Mouse (Mus musculus) midbrain, embryonic 13.5 days (tissue): ENCODE measurements around the gene Muc3. TPM values are rescaled to one million over a fixed set of nuclear protein-coding genes. Genes with fewer than 3 reads are reported as not detected.

Experiments
- ATAC-seq: fragments of 200-750 bp; cut with Nextera tagmentation; 2 replicates; pipeline ENCODE4 v1.8.0; 2017; ENCODE audit warnings: mild to moderate bottlenecking, moderate TSS enrichment, moderate library complexity
- H3K27ac ChIP-seq: fragments of 300-500 bp; sonication (generic); 2 replicates; pipeline ENCODE4 v1.5.1; 2015; ENCODE audit warnings: inconsistent platforms, mild to moderate bottlenecking, moderate library complexity
- H3K27me3 ChIP-seq: fragments of 300-500 bp; sonication (generic); 2 replicates; pipeline ENCODE4 v1.6.1; 2015; ENCODE audit warnings: mild to moderate bottlenecking, inconsistent platforms
- H3K36me3 ChIP-seq: fragments of 300-500 bp; sonication (generic); 2 replicates; pipeline ENCODE4 v1.6.1; 2015; ENCODE audit warnings: mild to moderate bottlenecking, inconsistent platforms
- H3K4me1 ChIP-seq: fragments of 300-500 bp; sonication (generic); replicated peaks from 2 replicates; pipeline ENCODE4 v1.6.1; 2015; ENCODE audit warnings: inconsistent platforms
- H3K4me2 ChIP-seq: fragments of 300-500 bp; sonication (generic); replicated peaks from 2 replicates; pipeline ENCODE4 v1.6.1; 2015; ENCODE audit warnings: moderate library complexity, mild to moderate bottlenecking, inconsistent platforms
- H3K4me3 ChIP-seq: fragments of 300-500 bp; sonication (generic); replicated peaks from 2 replicates; pipeline ENCODE4 v1.5.1; 2015; ENCODE audit warnings: mild to moderate bottlenecking, inconsistent platforms
- H3K9ac ChIP-seq: fragments of 300-500 bp; sonication (generic); replicated peaks from 2 replicates; pipeline ENCODE4 v1.6.1; 2015; ENCODE audit warnings: mild to moderate bottlenecking, inconsistent platforms
- H3K9me3 ChIP-seq: fragments of 300-500 bp; sonication (generic); 2 replicates; pipeline ENCODE4 v1.6.1; 2016; ENCODE audit warnings: mild to moderate bottlenecking, inconsistent platforms
- WGBS: fragments of 180-500 bp; shearing (Covaris S2); methylation state at CpG from one replicate; pipeline ENCODE4 v1.1.7; 2015; 5-methylcytosine and 5-hydroxymethylcytosine counted together
- polyA plus RNA-seq: library from polyadenylated mRNA; unstranded; fragments of >200 nt; fragmentation: Nextera tagmentation; extraction: Ambion mirVana; gene quantifications from 2 replicates; pipeline ENCODE4 v1.2.1, GENCODE M21; 2015

Gene Muc3
- polyA plus RNA-seq, 1 experiment from 2014 or later: not detected

DNA sequence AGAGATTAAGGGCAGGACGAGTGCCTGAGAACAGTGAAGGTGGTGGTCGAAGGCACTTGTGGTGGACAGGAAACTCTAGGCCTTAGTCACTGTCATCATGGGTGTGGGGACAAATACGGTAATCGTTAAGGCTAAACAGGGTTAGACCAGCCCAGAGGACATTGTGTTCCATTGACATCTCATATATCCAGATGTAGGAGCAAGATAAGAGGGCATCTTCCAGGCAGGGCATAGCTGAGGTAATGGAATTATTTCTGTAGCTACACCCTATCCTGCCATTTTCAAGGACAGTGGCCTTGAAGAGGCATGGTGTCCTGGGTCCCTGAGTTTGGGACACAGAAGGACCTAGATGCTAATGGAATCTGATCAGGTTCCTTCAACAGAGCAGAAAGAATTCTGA lies 12.7 kb upstream of the Muc3 start:
- Histone ChIP-seq H3K4me2 (no peak overlapping the region), H3K27ac (no peak overlapping the region), H3K4me1 (no peaks in the 10 kb centered on the region), H3K9ac (no peak overlapping the region), H3K36me3 (no peaks in the 10 kb centered on the region), H3K27me3 (no peaks in the 10 kb centered on the region), H3K4me3 (no peak overlapping the region), H3K9me3 (peaks cover 1% of the 10 kb centered on the region; the same call in 1 of the 2 replicates)
- 82% methylated on average over 4 of the region's 4 CpGs for WGBS
- ATAC-seq: no peak

- WGBS: 37% methylated on average over 11 of the region's 11 CpGs
- no peak overlapping the region for H3K27ac ChIP-seq
- no peak for ATAC-seq
- H3K27me3 ChIP-seq: no peaks in the 10 kb centered on the region
- H3K9ac ChIP-seq: no peak overlapping the region
- no peaks in the 10 kb centered on the region for H3K36me3 ChIP-seq
- no peaks in the 10 kb centered on the region for H3K4me1 ChIP-seq
- peaks cover 12% of the 10 kb centered on the region for H3K9me3 ChIP-seq
- H3K4me2 ChIP-seq: no peak overlapping the region
- no peak overlapping the region for H3K4me3 ChIP-seq
Measured at GRCm38 (mm10) chr5:137159461-137159860, 10.3 kb upstream of the Muc3 start.

DNA sequence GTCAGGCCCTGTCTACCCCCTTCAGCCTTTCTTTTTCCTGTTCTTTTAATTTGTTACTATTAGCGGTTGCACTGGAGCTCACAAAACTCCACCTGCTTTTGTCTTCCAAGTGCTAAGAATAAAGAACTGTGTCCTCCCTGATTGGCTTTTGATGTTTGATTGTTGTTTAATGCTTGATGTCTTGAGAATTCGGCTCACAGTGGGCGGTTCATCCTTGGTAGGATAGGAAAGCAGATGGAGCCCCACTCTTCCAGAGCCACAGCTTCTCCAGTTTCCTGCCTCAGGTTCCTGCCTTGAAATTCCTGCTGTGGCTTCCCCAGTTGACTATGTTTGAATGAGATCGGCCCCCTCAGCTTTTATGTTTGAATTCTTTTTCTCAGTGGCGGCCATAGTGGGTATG lies 4.2 kb upstream of the Muc3 start:
- H3K4me3 ChIP-seq: no peak overlapping the region
- H3K9ac ChIP-seq: no peak overlapping the region
- no peak for ATAC-seq
- H3K4me2 ChIP-seq: no peak overlapping the region
- H3K4me1 ChIP-seq: no peaks in the 10 kb centered on the region
- H3K9me3 ChIP-seq: peaks cover 42% of the 10 kb centered on the region
- no peak overlapping the region for H3K27ac ChIP-seq
- 91% methylated on average over 5 of the region's 5 CpGs for WGBS
- H3K27me3 ChIP-seq: no peaks in the 10 kb centered on the region
- H3K36me3 ChIP-seq: no peaks in the 10 kb centered on the region

- Histone ChIP-seq H3K4me3 (no peak overlapping the region), H3K9me3 (peaks cover 42% of the 10 kb centered on the region), H3K36me3 (no peaks in the 10 kb centered on the region), H3K4me2 (no peak overlapping the region), H3K9ac (no peak overlapping the region), H3K4me1 (no peaks in the 10 kb centered on the region), H3K27me3 (no peaks in the 10 kb centered on the region), H3K27ac (no peak overlapping the region)
- 60% methylated on average over 2 of the region's 2 CpGs for WGBS
- no peak for ATAC-seq
Measured at GRCm38 (mm10) chr5:137152623-137153022, 3.5 kb upstream of the Muc3 start.

- H3K9me3 ChIP-seq: peaks cover 4% of the 10 kb centered on the region; the same call in 1 of the 2 replicates
- H3K9ac ChIP-seq: no peak overlapping the region
- H3K27ac ChIP-seq: no peak overlapping the region
- no peaks in the 10 kb centered on the region for H3K36me3 ChIP-seq
- H3K27me3 ChIP-seq: no peaks in the 10 kb centered on the region
- WGBS: 48% methylated on average over 3 of the region's 3 CpGs
- H3K4me1 ChIP-seq: no peaks in the 10 kb centered on the region
- ATAC-seq: no peak
- H3K4me2 ChIP-seq: no peak overlapping the region
- no peak overlapping the region for H3K4me3 ChIP-seq
Measured at GRCm38 (mm10) chr5:137140836-137141235, 8.3 kb downstream of the Muc3 start.

- Histone ChIP-seq H3K9ac (no peak overlapping the region), H3K9me3 (peaks cover 6% of the 10 kb centered on the region; the same call in 1 of the 2 replicates), H3K4me1 (no peaks in the 10 kb centered on the region), H3K4me3 (no peak overlapping the region), H3K4me2 (no peak overlapping the region), H3K27ac (no peak overlapping the region), H3K36me3 (no peaks in the 10 kb centered on the region), H3K27me3 (no peaks in the 10 kb centered on the region)
- ATAC-seq: no peak
- 85% methylated on average over 10 of the region's 10 CpGs for WGBS
Measured at GRCm38 (mm10) chr5:137138977-137139376, 10.1 kb downstream of the Muc3 start.

DNA sequence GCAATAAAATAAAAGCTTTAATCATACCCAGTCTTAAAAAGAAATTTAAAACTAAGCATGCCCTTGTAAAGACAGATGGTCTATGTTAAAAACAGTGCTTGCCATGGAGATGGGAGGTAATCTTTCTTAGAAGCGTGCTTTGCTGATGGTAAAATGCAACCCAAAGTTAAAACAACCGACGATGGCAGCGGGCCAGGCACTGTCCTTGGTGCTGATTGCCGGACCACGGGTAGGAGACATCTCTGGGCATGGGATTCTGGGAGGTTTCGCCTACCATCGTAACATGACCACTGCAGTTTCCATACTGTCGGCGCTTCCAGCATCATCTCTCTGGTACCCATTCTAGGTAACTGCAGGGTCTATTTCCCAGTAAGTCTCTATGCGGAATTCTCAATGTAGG lies 14.2 kb downstream of the Muc3 start:
- whole genome bisulfite sequencing: 39% methylated on average over 11 of the region's 11 CpGs
- H3K9me3 ChIP-seq: peaks cover 6% of the 10 kb centered on the region; the same call in 1 of the 2 replicates
- no peak for ATAC-seq
- no peak overlapping the region for H3K9ac ChIP-seq
- H3K4me1 ChIP-seq: no peaks in the 10 kb centered on the region
- no peak overlapping the region for H3K4me2 ChIP-seq
- H3K4me3 ChIP-seq: no peak overlapping the region
- H3K27ac ChIP-seq: no peak overlapping the region
- H3K36me3 ChIP-seq: no peaks in the 10 kb centered on the region
- H3K27me3 ChIP-seq: peaks cover 4% of the 10 kb centered on the region; the same call in 1 of the 2 replicates

DNA sequence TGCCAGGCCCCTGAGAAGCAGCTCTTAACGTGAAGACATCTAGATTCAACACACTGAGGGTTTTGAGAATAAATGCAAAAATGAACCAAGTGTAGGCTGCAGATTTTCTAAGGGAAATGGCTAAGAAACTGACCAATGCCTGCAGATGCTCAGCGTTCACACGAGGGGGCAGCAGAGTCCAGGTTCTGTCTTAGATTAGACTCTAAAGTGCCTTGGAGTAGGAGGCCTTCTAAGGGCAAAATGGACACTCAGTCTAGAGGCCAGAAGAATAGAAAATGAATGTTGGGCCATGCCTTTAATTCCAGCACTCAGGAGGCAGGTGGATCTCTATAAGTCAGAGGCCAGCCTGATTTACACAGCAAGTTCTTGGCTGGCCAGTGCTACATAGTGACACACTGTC lies 17.6 kb downstream of the Muc3 start:
- no peak overlapping the region for H3K9ac ChIP-seq
- H3K4me2 ChIP-seq: no peak overlapping the region
- WGBS: 0% methylated on average over 3 of the region's 3 CpGs
- peaks cover 4% of the 10 kb centered on the region; the same call in 1 of the 2 replicates for H3K27me3 ChIP-seq
- H3K36me3 ChIP-seq: no peaks in the 10 kb centered on the region
- no peak overlapping the region for H3K27ac ChIP-seq
- no peaks in the 10 kb centered on the region for H3K4me1 ChIP-seq
- ATAC-seq: peak; percentile 68; the same call in 1 of the 2 replicates
- H3K4me3 ChIP-seq: no peak overlapping the region
- peaks cover 2% of the 10 kb centered on the region; the same call in 1 of the 2 replicates for H3K9me3 ChIP-seq

DNA sequence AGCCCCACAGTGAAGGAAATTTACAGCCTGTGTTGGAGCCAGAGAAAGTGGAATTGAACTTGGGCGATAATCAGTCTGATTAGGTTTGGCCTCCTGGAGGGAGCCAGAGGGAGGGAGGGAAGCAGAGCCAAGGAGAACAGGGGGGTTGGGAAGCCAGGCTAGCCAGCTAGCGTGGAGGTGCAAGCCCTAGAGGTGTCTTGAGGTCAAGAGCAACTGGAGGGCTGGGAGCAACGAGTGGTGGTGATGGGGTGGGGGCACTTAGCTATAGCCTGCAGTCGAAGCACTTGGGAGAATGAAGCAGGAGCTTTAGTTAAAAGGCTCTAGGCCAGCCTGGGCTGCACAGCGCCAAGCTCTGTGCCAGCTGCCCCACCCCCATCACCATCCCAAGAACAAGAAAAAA lies 19.8 kb downstream of the Muc3 start:
- H3K27me3 ChIP-seq: peaks cover 4% of the 10 kb centered on the region; the same call in 1 of the 2 replicates
- H3K9me3 ChIP-seq: 0 out of 2 replicates have a peak, but pooled peaks cover under 1% of the 10 kb centered on the region
- WGBS: 29% methylated on average over 5 of the region's 5 CpGs
- no peak overlapping the region for H3K27ac ChIP-seq
- H3K4me1 ChIP-seq: no peaks in the 10 kb centered on the region
- no peak for ATAC-seq
- H3K9ac ChIP-seq: no peak overlapping the region
- no peaks in the 10 kb centered on the region for H3K36me3 ChIP-seq
- no peak overlapping the region for H3K4me3 ChIP-seq
- H3K4me2 ChIP-seq: no peak overlapping the region

DNA sequence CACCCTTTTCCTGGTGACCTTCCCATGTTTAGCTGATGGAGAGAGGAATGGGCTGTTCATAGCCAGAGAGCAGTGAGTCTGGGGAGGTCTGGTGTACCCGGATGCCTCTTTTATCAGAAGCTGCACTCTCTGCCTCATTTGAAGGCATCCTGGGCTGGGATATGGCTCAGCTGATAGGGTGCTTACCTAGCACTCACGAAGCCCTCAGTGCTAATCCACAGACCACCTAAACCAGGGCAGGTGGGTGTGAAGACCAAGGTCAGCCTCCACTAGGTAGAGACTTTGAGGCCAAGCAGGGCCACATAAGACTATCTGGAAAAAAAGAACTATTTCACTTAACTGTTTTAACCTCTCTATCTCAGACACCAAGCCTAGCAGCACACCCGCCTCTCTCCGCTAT lies 25.6 kb downstream of the Muc3 start:
- no peak overlapping the region for H3K4me2 ChIP-seq
- ATAC-seq: no peak
- no peak overlapping the region for H3K9ac ChIP-seq
- WGBS: 85% methylated on average over 4 of the region's 4 CpGs
- no peaks in the 10 kb centered on the region for H3K27me3 ChIP-seq
- H3K4me1 ChIP-seq: peaks cover 12% of the 10 kb centered on the region
- H3K36me3 ChIP-seq: no peaks in the 10 kb centered on the region
- H3K4me3 ChIP-seq: no peak overlapping the region
- no peaks in the 10 kb centered on the region for H3K9me3 ChIP-seq
- peak overlapping the region; percentile 68 for H3K27ac ChIP-seq

GRCm38 (mm10) chr5:137122686-137123193 lies 26.4 kb downstream of the Muc3 start:
- Histone ChIP-seq H3K4me1 (peaks cover 12% of the 10 kb centered on the region), H3K27ac (peak overlapping the region; percentile 68), H3K4me2 (peak overlapping the region; percentile 27), H3K36me3 (no peaks in the 10 kb centered on the region), H3K9me3 (no peaks in the 10 kb centered on the region), H3K27me3 (no peaks in the 10 kb centered on the region), H3K4me3 (no peak overlapping the region), H3K9ac (0 out of 2 replicates have a peak overlapping the region, but pooled peaks have one; percentile 8)
- ATAC-seq: peak; percentile 88
- 8% methylated on average over 14 of the region's 14 CpGs for WGBS

DNA sequence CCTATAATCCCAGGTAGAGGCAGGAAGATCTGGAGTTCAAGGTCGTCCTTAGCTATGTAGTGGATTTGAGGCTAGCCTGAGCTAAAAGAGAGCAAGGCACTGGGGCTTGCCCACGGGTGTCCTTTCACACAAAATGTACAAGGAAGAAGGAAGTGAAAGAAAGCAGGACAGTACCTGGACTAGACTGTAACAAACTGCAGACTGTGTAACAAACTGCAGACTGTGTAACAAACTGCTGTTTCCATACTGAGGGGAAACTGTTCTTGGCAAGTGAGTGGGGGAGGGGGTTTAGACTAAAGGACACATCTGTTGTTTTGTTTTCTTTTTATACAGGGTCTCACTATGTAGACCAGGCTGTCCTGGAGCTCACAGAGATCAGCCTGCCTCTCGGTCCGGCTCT lies 27.8 kb downstream of the Muc3 start:
- peaks cover 16% of the 10 kb centered on the region for H3K4me1 ChIP-seq
- no peaks in the 10 kb centered on the region for H3K9me3 ChIP-seq
- no peak overlapping the region for H3K27ac ChIP-seq
- 0 out of 2 replicates have a peak, but pooled peaks cover 6% of the 10 kb centered on the region for H3K27me3 ChIP-seq
- no peak for ATAC-seq
- H3K9ac ChIP-seq: no peak overlapping the region
- WGBS: 78% methylated on average over 4 of the region's 4 CpGs
- no peak overlapping the region for H3K4me2 ChIP-seq
- H3K4me3 ChIP-seq: no peak overlapping the region
- H3K36me3 ChIP-seq: no peaks in the 10 kb centered on the region

DNA sequence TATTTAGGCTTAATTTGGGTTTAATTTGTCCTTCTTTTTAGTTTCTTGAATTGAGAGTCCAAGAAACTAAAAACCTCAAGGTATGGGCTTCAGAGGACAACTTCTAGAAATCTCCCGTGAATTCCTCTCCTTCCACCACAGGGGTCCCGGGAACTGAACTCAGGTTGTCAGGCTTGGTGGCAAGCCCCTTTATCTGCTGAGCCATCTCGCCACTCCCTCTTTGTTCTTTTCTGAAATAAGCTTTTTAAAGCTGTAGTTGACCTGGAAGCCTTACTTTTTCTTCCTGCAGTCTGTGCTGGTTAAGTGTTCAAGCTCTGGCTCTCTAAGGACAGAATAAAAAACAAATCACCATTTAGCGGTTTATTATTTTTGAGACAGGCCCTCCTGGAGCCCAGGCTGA lies 30.2 kb downstream of the Muc3 start:
- Histone ChIP-seq H3K4me2 (no peak overlapping the region), H3K9me3 (no peaks in the 10 kb centered on the region), H3K4me1 (peaks cover 26% of the 10 kb centered on the region), H3K9ac (no peak overlapping the region), H3K4me3 (no peak overlapping the region), H3K36me3 (no peaks in the 10 kb centered on the region), H3K27ac (no peak overlapping the region), H3K27me3 (0 out of 2 replicates have a peak, but pooled peaks cover 6% of the 10 kb centered on the region)
- ATAC-seq: no peak
- WGBS: 66% methylated on average over 4 of the region's 4 CpGs
